Mouse (Mus musculus): ENCODE data around the gene Map3k13. TPM values are rescaled to one million over a fixed set of nuclear protein-coding genes. Genes with fewer than 3 reads are reported as not detected.

The Map3k13 gene
- polyA plus RNA-seq, 1 experiment from 2014 or later = 1.2 TPM

Other genes with a start within 250 kb of the Map3k13 start
- 8.0 and 12.5 TPM in 2 replicates for gene 2510009E07Rik, start 99.7 kb upstream of the Map3k13 start, polyA plus RNA-seq (2014; fragmentation: Nextera tagmentation; extraction: Ambion mirVana)
- 1.1 and 1.9 TPM in 2 replicates for gene Ehhadh, start 6.5 kb upstream of the Map3k13 start, polyA plus RNA-seq (2014; fragmentation: Nextera tagmentation; extraction: Ambion mirVana)
- 26.8 and 27.9 TPM in 2 replicates for gene Tmem41a, start 153.2 kb downstream of the Map3k13 start, polyA plus RNA-seq (2014; fragmentation: Nextera tagmentation; extraction: Ambion mirVana)
- gene Liph, start 201.3 kb downstream of the Map3k13 start, polyA plus RNA-seq (2014; fragmentation: Nextera tagmentation; extraction: Ambion mirVana) = 0.26 and 0.53 TPM in 2 replicates
- 33.3 and 48.7 TPM in 2 replicates for gene Senp2, start 215.1 kb downstream of the Map3k13 start, polyA plus RNA-seq (2014; fragmentation: Nextera tagmentation; extraction: Ambion mirVana)